Mouse (Mus musculus) 3134 (cell line): Measurements from ENCODE around the gene March1.
"Not testable (repeated sequence)": the region's sequence is repeated elsewhere in the genome, so short reads cannot be mapped to it uniquely, and the experiment has no call there.

Experiments used
- DNase-seq: peaks from one replicate; pipeline ENCODE4 v3.0.0-alpha.2; 2011; ENCODE audit warnings: low spot score; ENCODE audit not compliant: insufficient read length; ENCODE audit errors: extremely low read depth

Gene March1

DNA sequence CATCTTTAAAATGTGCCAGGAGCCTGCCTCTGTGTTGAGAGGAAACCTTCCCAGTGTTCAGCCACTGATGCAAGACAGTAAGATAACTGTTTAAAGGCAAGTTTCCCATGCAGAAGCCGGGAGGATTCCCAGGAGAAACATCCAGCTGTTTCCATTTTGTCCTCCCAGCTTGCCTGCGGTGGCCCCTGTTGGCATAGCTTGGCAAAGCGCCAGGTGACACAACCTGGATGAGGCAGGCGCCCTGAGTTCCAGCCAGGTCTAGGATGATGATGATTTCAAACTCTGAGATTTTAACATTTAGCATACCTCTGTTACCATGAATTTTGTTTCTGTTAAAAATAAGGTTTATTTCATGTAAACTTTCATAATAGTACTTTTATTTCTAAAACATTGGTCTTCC lies 651.8 kb downstream of the March1 start:
- no peak for DNase-seq

- no peak for DNase-seq
Measured at GRCm38 (mm10) chr8:66270116-66270515, 652.4 kb downstream of the March1 start.

DNA sequence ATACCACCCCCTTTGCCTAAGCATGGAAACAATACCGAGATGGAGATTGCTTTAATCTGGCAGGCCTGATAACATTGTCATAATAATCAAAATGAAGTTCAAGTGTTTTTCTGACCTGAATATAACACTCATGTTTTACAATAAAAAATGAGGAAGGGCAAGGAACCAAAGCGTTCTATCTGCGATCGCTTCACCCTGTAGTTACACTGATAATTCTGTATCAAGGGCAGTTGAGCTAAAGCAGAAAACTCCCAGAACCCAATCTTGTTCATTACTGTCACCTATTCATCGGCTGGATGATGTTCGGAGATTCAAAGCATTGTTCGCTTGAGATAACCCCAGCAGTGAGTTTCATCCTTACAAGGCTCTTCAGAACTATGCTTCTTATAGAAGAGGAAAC lies 700.1 kb downstream of the March1 start:
- no peak for DNase-seq

GRCm38 (mm10) chr8:66323045-66323807 lies 705.5 kb downstream of the March1 start:
- no peak for DNase-seq

DNA sequence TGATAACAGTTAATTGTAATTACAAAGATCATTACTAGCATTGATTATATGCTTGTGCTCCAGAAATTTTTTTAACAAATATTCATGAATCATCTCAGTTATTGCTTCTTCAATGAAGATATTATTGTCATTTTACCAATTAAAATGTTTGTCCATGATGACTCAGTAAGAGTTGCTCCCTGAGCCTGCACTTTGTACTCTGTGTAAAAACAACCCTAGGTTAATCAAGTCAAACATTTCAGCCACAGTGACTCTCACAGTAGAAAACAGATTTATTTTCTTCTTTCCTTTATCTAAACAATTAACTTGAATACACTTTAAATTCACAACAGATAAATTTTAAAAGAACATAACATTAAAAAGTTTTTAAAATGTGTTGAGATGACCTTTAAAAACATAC lies 708.7 kb downstream of the March1 start:
- no peak for DNase-seq

DNA sequence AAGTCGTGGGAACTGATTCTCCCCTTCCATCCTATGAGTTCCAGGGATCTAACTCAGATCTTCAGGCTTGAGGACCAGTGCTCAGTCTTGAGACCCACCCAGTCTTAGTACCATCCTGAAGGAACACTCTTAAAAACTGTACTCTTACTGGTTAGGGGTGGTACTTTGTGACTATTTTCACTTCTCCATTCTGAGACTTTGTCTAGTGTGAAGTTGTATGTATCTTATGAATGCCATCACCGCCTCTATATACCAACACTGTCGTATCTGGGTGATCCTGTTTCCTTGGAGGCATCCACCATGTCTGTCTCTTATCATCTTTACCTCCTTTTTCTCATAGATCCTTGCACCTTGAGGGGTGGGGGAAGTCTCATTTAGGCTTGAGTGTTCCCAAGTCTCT lies 714.5 kb downstream of the March1 start:
- DNase-seq = no peak

DNA sequence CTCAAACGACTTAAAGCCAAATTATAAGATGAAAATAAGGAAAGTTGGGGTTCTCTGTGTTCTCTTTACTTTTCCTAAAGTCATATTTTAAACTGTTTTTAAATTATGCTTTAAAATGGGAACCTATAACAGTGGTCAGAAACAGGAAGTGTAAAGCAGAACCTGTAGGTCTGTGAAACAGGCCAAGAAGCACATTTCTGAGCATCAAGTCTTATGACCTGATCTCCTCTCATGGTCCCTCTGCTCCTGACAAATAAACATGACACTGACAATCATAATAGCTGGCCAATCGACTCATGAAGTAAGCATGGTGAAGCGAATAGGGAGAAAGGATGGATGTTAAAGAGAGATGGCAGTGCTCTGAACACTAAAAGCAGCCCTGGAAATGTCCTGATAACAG lies 716.6 kb downstream of the March1 start:
- no peak for DNase-seq

- DNase-seq = no peak
Measured at GRCm38 (mm10) chr8:66339551-66339950, 721.9 kb downstream of the March1 start.

- DNase-seq = no peak
Measured at GRCm38 (mm10) chr8:66342928-66343327, 725.2 kb downstream of the March1 start.

DNA sequence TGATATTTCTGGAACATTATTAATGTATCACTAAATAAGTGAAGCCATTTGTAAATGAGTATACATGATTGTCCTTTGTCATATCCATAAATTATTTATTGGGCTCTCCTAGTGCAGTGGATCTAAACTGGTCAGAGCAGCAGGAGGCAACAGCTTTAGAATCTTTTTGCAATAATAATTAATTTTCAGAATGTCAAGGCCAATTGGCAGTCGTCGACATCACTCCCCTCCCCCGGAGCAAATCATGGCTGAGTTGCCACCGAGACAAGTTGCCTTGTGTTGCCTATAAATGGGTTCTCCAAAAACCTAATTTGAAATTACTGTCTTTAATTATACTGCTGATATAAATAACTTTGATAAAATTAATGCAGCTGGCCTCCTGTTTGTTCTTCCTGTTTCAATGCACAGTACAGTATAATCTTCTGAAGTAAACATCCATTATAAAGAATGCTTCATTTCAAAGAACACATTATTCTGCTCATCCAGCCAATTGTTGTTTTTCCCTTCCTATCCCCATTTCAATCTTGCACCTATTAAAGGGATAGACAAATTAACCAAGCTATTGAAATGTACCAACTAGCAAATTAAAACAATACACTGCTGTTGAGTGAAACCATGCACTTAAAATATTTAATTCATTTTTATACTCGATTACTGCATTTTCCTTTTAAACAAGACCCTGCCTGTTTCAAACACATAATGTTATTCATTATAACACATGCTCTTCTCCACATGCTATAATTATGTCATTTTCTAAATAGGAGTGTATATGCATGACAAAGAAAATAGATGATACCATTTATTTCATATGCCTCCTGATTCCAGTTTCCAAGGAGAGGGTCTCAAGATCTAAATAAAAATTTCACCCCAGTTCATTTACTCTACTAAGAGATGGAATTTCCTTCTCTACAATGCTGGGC lies 745.4 kb downstream of the March1 start:
- no peak for DNase-seq

DNA sequence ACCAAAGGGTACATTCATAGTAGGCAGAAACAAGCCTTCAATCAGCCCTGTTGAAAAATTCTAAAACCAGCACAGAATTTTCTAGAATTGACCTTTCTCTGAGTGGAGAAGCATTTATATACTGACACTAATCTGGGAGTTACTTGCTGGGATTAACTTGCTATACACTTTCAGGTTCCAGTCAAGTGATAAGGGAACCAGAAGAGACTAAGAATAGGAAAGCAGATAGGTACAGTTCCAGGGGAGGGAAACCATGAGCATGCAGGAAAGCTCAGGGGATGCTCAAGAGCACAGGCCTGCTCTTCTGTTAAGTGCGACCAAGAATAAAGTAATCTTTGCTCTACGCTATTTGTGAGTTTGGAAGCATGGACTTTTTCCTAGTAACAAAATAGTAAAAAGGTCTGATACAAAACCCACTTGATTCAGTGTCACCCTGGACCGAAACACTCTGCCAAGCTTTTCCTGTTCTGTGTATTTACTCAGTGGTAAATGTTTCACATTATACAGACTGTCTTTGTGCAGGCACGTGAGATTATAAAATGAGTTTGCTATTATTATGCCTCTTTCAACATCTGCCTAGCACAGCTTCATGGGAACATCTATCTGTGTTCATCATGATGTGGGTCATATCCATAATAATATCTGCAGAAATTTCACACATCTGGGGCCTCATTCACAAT lies 766.1 kb downstream of the March1 start:
- DNase-seq = no peak

DNA sequence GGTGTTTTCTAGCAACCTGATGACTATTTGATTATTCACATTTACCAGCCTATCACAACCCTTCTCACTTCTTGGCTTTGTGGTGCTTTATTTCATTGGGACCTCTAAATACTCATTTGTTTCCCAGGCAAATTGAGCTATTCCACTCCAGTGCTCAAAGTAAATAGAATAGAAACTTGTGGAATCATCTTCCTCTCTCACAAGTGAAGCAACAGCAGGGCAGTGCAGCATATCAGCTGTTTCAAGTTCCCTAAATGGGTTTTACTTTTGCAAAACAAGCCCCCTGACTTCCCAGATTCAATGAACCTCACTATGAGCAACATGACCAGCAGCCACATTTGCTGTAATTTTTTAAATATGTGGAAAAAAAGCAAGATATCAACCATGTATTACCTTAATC lies 768.3 kb downstream of the March1 start:
- no peak for DNase-seq

GRCm38 (mm10) chr8:66388693-66389092 lies 771.0 kb downstream of the March1 start:
- DNase-seq = no peak

DNA sequence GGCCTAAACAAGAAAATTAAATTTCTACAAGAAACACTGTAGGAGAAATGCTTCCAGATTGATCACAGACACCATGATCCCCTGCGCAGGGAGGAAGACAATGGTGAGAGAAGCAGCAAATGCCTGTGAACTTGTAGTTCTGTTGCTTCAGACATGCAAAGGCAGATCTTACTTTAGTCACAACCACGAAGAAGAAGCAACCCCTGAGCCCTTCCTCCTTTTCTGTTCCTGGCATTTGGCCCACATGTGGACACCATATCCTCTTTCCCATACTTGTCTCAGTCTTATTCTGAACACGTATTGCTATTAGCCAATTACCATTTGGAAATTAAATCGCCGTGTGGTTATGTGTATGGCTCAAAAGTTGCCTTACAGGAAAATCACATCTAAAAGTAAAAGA lies 773.9 kb downstream of the March1 start:
- DNase-seq = no peak

DNA sequence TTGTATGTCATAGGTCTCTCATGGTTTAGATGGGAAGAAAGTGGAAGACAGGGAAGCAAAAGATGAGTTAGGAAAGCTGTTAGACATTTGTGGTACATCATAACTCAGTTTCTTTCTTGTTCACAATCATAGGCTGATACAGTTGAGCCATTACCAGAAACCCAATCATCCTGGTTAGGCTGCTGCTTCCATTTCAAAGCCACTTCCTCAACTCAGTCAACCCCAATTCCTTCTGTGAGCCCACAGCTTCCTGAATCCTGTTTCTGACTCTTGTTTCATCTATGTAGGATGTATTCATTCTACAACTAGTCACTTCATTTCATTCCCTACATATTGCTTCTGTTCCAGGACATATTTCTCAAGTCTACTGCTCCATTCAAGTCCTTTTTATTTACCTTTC lies 775.2 kb downstream of the March1 start:
- DNase-seq = no peak

DNA sequence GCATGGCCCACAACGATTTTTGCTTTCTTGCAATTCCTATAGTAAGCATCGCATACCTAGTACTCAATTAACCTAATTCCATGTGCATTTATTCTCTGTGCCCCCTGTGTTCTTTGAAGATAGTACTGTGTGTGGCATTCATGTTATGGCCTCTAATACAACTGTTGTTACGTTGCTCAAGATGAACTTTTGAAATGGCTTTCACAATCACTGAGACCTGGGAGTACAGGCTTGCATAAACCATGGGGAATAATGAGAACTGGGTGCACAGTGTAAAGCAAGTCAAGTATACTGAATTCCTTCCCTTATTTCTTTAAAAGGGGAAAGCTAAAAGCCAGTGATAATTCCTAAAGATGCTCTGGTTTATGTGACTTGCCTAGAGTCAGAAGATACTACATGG lies 776.4 kb downstream of the March1 start:
- no peak for DNase-seq

- no peak for DNase-seq
Measured at GRCm38 (mm10) chr8:66397811-66398210, 780.1 kb downstream of the March1 start.

- no peak for DNase-seq
Measured at GRCm38 (mm10) chr8:66400050-66400449, 782.4 kb downstream of the March1 start.

- DNase-seq = no peak
Measured at GRCm38 (mm10) chr8:66404711-66405414, 787.2 kb downstream of the March1 start.

GRCm38 (mm10) chr8:66405796-66406195 lies 788.1 kb downstream of the March1 start:
- DNase-seq = not testable (repeated sequence)
